Mouse (Mus musculus) cerebellum, postnatal 36 days (tissue): ENCODE measurements at regions not wholly inside any gene's neighbourhood (a gene's known extent, or its start where the extent isn't known, plus 50 kb on each side); places are given as distances from the start of the nearest gene placed in this dataset.

Experiments used
- DNase-seq, 2 experiments: peaks; one replicate each; pipeline ENCODE4 v3.0.0; 2021 to 2022; ENCODE audit warnings: mixed read lengths in 2 of 2

GRCm38 (mm10) chr14:119966666-119967065 lies 75.6 kb downstream of the Oxgr1 start:
- DNase-seq, result no peak

- DNase-seq, result peak; percentile 52 to 58
Measured at GRCm38 (mm10) chr14:119965842-119966483, 76.3 kb downstream of the Oxgr1 start.

- DNase-seq, result no peak
Measured at GRCm38 (mm10) chr14:119963741-119964140, 78.5 kb downstream of the Oxgr1 start.

- no peak for DNase-seq
Measured at GRCm38 (mm10) chr14:119953861-119954260, 88.4 kb downstream of the Oxgr1 start.

GRCm38 (mm10) chr14:119952877-119953624 lies 89.2 kb downstream of the Oxgr1 start:
- no peak for DNase-seq
